Comparison of ENCODE assay signal across 11 mouse cellular contexts in genomic region chr5:125518640-125519039, GRCm38 (mm10). TPM values are rescaled to one million over a fixed set of nuclear protein-coding genes. Genes with fewer than 3 reads are reported as not detected.
DNase-seq lines count a peak whose midpoint lies in the region; ATAC-seq and TF ChIP-seq lines count a peak whose summit lies in the region.
"Had no signal": no experiment of that assay in that cellular context is flagged by ENCODE, and none has a peak within 500 bp of the region (broad histone marks: within the 10 kb centered on the region; RNA-seq: fewer than 3 reads in every experiment).

No protein-coding gene starts in this region.

- no peak for ATAC-seq in cerebellum, adult (ENCODE audit: insufficient number of reproducible peaks, low FRiP score, low TSS enrichment)
- no peak for ATAC-seq in erythroid progenitor cell, adult 5-6 weeks (replicated peaks; ENCODE audit: low FRiP score, poor library complexity, severe bottlenecking)

- H3K4me3 ChIP-seq in cerebellum, adult 2 months (replicated peaks; ENCODE audit: insufficient read depth, low read depth, low read length): no peak overlapping the region
- H3K4me3 ChIP-seq in left cerebral cortex, adult 2 months: no peak overlapping the region
- no peak overlapping the region for H3K4me3 ChIP-seq in bone marrow macrophage, adult 2 months (ENCODE audit: insufficient read depth, low read length)
- H3K4me3 ChIP-seq: embryonic facial prominence, embryonic 12.5 days; neural tube, embryonic 15.5 days had no signal

- H3K4me1 ChIP-seq in cerebellum, adult 2 months (ENCODE audit: control insufficient read depth, insufficient read depth, low read length): no peaks in the 10 kb centered on the region
- peaks cover 17% of the 10 kb centered on the region for H3K4me1 ChIP-seq in bone marrow macrophage, adult 2 months (ENCODE audit: control insufficient read depth, insufficient read depth, low read length)
- H3K4me1 ChIP-seq: embryonic facial prominence, embryonic 12.5 days; neural tube, embryonic 15.5 days had no signal

- no peak for DNase-seq in cerebellum, adult 2 months
- no peak for DNase-seq in left cerebral cortex, adult 2 months (ENCODE audit: extremely low spot score in 1 of 2, low spot score in 2 of 2)
- no peak for DNase-seq in left cerebral cortex, postnatal 4 days
- peak; percentile 37 for DNase-seq in retina, embryonic 14.5 days (ENCODE audit: low spot score)
- no peak for DNase-seq in heart, adult 11 months

- WGBS in cerebellum, adult 2 months: 59% methylated on average over 5 of the region's 5 CpGs

- peak; percentile 52; the same call in 1 of the 2 replicates for TF ChIP-seq CTCF in cerebellum, adult 2 months (IDR thresholded peaks at IDR 0.05; ENCODE audit: borderline replicate concordance, insufficient read depth, low read depth, low read length)
- peak; percentile 69 for TF ChIP-seq CTCF in left cerebral cortex, adult 2 months (IDR thresholded peaks at IDR 0.05)
- peak; percentile 35; the same call in 1 of the 2 replicates for TF ChIP-seq CTCF in bone marrow macrophage, adult 2 months (IDR thresholded peaks at IDR 0.05; ENCODE audit: low read depth, low read length)

- H3K27me3 ChIP-seq in cerebellum, adult 2 months (ENCODE audit: control insufficient read depth, insufficient read depth, low read length): no peaks in the 10 kb centered on the region
- H3K27me3 ChIP-seq: embryonic facial prominence, embryonic 12.5 days; neural tube, embryonic 15.5 days had no signal

- intact Hi-C loops in left cerebral cortex, adult 2 months (cut with DNase I): no loop called here
- intact Hi-C loops in left cerebral cortex, postnatal 4 days (cut with DNase I): no loop called here

- TF ChIP-seq POLR2A in cerebellum, adult 2 months (IDR thresholded peaks at IDR 0.05; ENCODE audit: borderline replicate concordance, insufficient read depth, low read length): no peak
- TF ChIP-seq POLR2A in bone marrow macrophage, adult 2 months (IDR thresholded peaks at IDR 0.05; ENCODE audit: borderline replicate concordance, low read depth, low read length): no peak

- H3K27ac ChIP-seq in cerebellum, adult 2 months (ENCODE audit: insufficient read depth, low read length): no peak overlapping the region
- H3K27ac ChIP-seq in left cerebral cortex, adult 2 months: no peak overlapping the region
- no peak overlapping the region for H3K27ac ChIP-seq in bone marrow macrophage, adult 2 months (ENCODE audit: insufficient read depth, low read depth, low read length)
- H3K27ac ChIP-seq: embryonic facial prominence, embryonic 12.5 days; neural tube, embryonic 15.5 days had no signal

RNA-seq across cellular contexts. Expression of gene Tmem132b, which starts 12.9 kb away (rescaled TPM):
- 4.7 and 5.9 TPM in 2 replicates for polyA plus RNA-seq in cerebellum, adult 2 months (2012; rRNA removed)
- 100 to 1,000 TPM; 135 to 141 TPM for total RNA-seq in left cerebral cortex, adult 2 months (2021)
- total RNA-seq in left cerebral cortex, postnatal 4 days (2021): 10 to 100 TPM; 62.9 to 66.4 TPM
- not detected in 2 replicates for polyA plus RNA-seq in bone marrow macrophage, adult 2 months (2012; ENCODE audit: insufficient read depth, insufficient read length, missing spikeins)
- total RNA-seq in erythroid progenitor cell, adult 5-6 weeks (2015; ENCODE audit: low replicate concordance): not detected in 2 replicates
- total RNA-seq in erythroid progenitor cell, adult 5-6 weeks (2017; ENCODE audit: low replicate concordance): not detected in 2 replicates
- polyA plus RNA-seq: heart, embryonic 14.5 days had no signal

RNA-seq across cellular contexts. Expression of gene Aacs, which starts 43.0 kb away (rescaled TPM):
- polyA plus RNA-seq in cerebellum, adult 2 months (2012; rRNA removed): 47.4 and 48.5 TPM in 2 replicates
- 10 to 100 TPM; 43.7 to 48.0 TPM for total RNA-seq in left cerebral cortex, adult 2 months (2021)
- total RNA-seq in left cerebral cortex, postnatal 4 days (2021): 100 to 1,000 TPM; 112 to 116 TPM
- 10.3 and 19.0 TPM in 2 replicates for polyA plus RNA-seq in bone marrow macrophage, adult 2 months (2012; ENCODE audit: insufficient read depth, insufficient read length, missing spikeins)
- total RNA-seq in erythroid progenitor cell, adult 5-6 weeks (2015; ENCODE audit: low replicate concordance): 6.5 and 13.4 TPM in 2 replicates
- 1.2 and 7.1 TPM in 2 replicates for total RNA-seq in erythroid progenitor cell, adult 5-6 weeks (2017; ENCODE audit: low replicate concordance)

Comparison
In these comparisons a context has a peak if more than half of its experiments do, and no peak if none do; other contexts are left out.
1. RNA of gene Tmem132b, which starts 12.9 kb away (total RNA-seq): 135 to 141 TPM in left cerebral cortex, adult 2 months and 62.9 to 66.4 TPM in left cerebral cortex, postnatal 4 days; not detected in erythroid progenitor cell, adult 5-6 weeks; every median in the first group is over 10 times any median in the second.
2. Peak in every context shown above with its lines, with median percentiles within 50 percentile points of each other: CTCF ChIP-seq.